Mouse (Mus musculus) kidney, adult 18-20 months (tissue): ENCODE measurements around the gene Hoxb2.

Source experiments
- DNase-seq: peaks from one replicate; pipeline ENCODE4 v3.0.0; 2021

Hoxb2 gene

GRCm38 (mm10) chr11:96316696-96317607, 33.4 kb upstream of the Hoxb2 start:
- no peak for DNase-seq

GRCm38 (mm10) chr11:96317608-96318367, 32.5 kb upstream of the Hoxb2 start, which contains the start of gene Hoxb4:
Gene Hoxb4 (plus strand): TSS chr11:96318267.
- DNase-seq, result peak; percentile 62

GRCm38 (mm10) chr11:96318368-96319070, 31.8 kb upstream of the Hoxb2 start:
- peak; percentile 86 for DNase-seq

- DNase-seq, result peak; percentile 66
Measured at GRCm38 (mm10) chr11:96319071-96319902, 31.0 kb upstream of the Hoxb2 start.

- peak; percentile 75 for DNase-seq
Measured at GRCm38 (mm10) chr11:96319910-96320309, 30.4 kb upstream of the Hoxb2 start.

- peak; percentile 55 for DNase-seq
Measured at GRCm38 (mm10) chr11:96320688-96321087, 29.6 kb upstream of the Hoxb2 start.

- no peak for DNase-seq
Measured at GRCm38 (mm10) chr11:96321846-96322245, 28.5 kb upstream of the Hoxb2 start.

GRCm38 (mm10) chr11:96322738-96323137, 27.6 kb upstream of the Hoxb2 start:
- DNase-seq, result no peak

- no peak for DNase-seq
Measured at GRCm38 (mm10) chr11:96323154-96323553, 27.2 kb upstream of the Hoxb2 start, which contains the start of gene Hoxb3. Gene Hoxb3 (plus strand): TSS chr11:96323326.

- no peak for DNase-seq
Measured at GRCm38 (mm10) chr11:96324125-96324524, 26.2 kb upstream of the Hoxb2 start.

GRCm38 (mm10) chr11:96324965-96325364, 25.4 kb upstream of the Hoxb2 start:
- no peak for DNase-seq

- no peak for DNase-seq
Measured at GRCm38 (mm10) chr11:96325747-96326212, 24.5 kb upstream of the Hoxb2 start.

GRCm38 (mm10) chr11:96326705-96327104, 23.6 kb upstream of the Hoxb2 start:
- no peak for DNase-seq

GRCm38 (mm10) chr11:96327122-96327521, 23.2 kb upstream of the Hoxb2 start:
- DNase-seq, result no peak

- no peak for DNase-seq
Measured at GRCm38 (mm10) chr11:96327750-96328149, 22.6 kb upstream of the Hoxb2 start.

GRCm38 (mm10) chr11:96328605-96329004, 21.7 kb upstream of the Hoxb2 start:
- DNase-seq, result no peak

GRCm38 (mm10) chr11:96332105-96332504, 18.2 kb upstream of the Hoxb2 start:
- no peak for DNase-seq

GRCm38 (mm10) chr11:96332618-96333032, 17.7 kb upstream of the Hoxb2 start:
- no peak for DNase-seq

GRCm38 (mm10) chr11:96333241-96334001, 16.9 kb upstream of the Hoxb2 start:
- no peak for DNase-seq

GRCm38 (mm10) chr11:96334002-96334364, 16.3 kb upstream of the Hoxb2 start:
- no peak for DNase-seq

- no peak for DNase-seq
Measured at GRCm38 (mm10) chr11:96334998-96335397, 15.3 kb upstream of the Hoxb2 start.
